Mouse (Mus musculus) MN1 (cell line): ENCODE measurements around the gene Tnfsf9.

Experiments
- DNase-seq: peaks from one replicate; pipeline ENCODE4 v3.0.0-alpha.2; 2016; ENCODE audit warnings: low spot score

The Tnfsf9 gene

DNA sequence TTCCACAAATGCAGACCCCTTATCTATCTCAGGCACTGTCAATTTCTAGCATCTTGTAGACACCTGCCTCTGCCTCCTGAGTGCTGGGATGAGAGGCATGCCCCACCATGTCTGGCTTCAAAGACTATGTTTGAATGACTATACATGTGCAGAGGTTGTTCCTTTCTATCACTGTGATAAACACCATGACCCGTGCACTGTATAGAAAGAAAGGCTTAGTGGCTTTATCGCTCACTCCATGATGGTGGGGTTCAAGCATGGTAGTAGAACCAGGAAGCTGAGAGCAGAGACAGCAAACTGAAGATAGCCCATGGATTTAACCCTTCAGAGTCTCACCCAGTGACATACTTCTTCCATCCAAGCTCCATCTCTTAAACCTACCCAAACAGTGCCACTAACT is 29.6 kb downstream of the Tnfsf9 start:
- DNase-seq = no peak

DNA sequence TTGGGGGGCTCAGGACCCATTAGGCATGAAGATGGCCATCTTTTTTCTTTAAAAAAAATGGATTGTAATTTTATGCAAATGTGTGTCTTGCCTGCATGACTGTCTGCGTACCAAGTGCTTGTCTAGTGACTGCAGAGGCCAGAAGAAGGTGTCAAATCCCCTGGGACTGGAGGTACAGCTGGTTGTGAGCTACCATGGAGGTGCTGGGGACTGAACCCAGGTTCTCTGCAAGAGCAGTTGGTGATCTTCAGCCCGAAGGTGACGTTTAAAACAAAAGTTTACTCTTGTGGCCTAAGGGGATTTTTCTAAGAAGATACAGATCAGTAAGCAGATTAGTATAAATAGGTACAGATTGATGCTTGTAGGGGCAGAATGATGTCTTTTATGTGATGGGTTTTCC is 30.5 kb downstream of the Tnfsf9 start:
- no peak for DNase-seq

DNA sequence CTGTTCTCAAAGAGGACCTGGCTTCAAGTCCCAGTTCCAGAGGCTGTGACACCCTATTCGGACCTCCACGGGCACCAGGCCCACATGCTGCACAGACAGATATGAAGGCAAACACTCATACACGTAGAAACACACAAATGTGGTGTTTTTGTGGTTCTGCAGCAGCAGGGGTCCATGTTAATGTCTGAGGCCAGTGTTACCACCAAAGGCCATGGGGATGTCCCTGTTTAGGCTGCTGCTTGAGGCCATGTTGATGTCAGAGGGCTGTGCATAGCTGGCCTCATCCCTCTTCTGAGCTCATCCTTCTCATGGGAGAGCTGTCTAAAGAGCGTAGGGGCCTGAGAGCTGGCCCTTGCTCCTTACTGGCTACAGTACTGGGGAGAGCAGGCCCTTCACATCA is 33.6 kb downstream of the Tnfsf9 start:
- DNase-seq = no peak

GRCm38 (mm10) chr17:57139708-57140107 is 34.6 kb downstream of the Tnfsf9 start:
- no peak for DNase-seq

DNA sequence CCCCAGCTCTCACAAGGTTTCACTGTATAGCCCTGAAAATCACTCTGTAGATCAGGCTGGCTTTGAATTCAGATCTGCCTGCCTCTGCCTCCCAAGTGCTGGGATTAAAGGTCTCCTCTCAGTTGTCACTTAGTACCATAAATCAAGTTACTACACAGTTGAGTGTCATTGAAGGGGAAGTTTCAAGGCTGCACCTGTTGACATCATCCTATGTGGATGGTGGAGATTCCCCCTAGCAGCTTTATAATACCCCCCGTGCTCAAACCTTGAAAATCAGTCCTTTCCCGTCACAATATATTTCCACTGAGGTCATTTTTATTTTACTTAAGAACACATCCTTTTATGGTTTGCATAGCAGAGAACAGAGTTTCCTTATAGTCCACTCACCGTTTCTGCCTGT is 38.6 kb downstream of the Tnfsf9 start:
- DNase-seq = no peak

DNA sequence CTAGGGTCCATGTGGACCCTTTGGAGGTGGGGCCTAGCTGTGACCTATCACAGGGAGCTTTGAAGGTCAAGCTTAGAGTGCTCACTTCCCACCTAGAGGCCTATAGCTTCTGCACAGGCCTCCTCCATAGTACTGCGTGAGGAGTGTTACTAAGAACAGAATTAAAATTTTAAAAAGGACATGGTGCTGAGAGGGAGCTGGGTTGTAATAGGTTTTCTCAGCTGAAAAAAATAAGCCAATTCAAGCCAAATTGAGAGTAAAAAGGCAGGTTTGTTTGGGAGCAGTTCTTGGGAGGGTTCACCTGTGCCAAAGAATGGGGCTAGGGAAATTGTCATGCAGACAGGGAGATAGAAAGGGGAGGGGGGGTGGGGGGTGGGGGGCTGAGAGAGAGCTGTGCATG is 40.0 kb downstream of the Tnfsf9 start:
- no peak for DNase-seq

GRCm38 (mm10) chr17:57148343-57148742 is 43.2 kb downstream of the Tnfsf9 start:
- DNase-seq = no peak

GRCm38 (mm10) chr17:57148994-57149803 is 44.1 kb downstream of the Tnfsf9 start, which contains the start of gene Cd70:
Cd70 (minus strand) TSS chr17:57149777.
- no peak for DNase-seq

DNA sequence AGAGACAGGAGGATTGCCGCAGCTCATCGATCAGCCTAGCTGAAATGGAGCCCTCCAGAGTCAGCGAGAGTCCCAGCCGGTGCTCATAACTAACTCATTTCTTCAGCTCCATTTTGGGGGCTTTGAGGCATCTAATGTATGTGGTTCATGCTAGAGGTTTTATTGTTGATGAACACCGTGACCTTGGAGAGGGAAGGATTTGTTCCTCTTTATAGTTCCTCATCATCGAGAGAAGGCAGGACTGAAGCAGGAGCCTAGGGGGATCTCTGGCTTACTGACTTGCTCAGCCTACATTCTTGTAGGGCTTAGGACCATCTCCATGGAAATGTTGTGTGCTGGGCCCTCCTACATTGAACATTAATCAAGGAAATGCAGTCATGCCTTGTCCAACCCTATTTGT is 47.9 kb downstream of the Tnfsf9 start:
- DNase-seq = no peak

GRCm38 (mm10) chr17:57153787-57154186 is 48.7 kb downstream of the Tnfsf9 start:
- no peak for DNase-seq
